Mouse (Mus musculus): ENCODE results near the gene Hmcn1.

Gene Hmcn1

DNA sequence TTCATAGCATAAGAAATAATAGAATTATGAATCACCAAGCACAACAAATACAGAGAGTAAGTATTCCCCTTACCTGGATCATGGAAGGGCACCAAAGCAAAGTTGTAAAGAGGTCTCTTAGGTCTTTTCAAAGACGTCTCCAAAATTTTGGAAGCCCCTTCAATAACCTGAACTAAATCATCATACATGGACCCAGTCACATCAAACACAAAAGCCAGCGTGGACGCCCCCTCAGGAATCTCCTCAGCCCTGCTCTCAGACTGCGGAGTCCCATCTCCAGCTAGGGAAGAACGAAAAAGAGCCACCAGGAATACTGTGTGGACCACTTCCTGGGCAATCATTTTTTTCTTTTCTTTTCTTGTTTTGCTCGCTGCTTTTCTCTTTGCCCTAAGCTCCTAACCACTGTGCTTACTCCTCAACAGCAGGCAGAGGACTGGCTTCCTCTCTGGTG, 499 bp downstream of the Hmcn1 start:
- no peak for DNase-seq (ENCODE audit: low read depth, low spot score)

DNA sequence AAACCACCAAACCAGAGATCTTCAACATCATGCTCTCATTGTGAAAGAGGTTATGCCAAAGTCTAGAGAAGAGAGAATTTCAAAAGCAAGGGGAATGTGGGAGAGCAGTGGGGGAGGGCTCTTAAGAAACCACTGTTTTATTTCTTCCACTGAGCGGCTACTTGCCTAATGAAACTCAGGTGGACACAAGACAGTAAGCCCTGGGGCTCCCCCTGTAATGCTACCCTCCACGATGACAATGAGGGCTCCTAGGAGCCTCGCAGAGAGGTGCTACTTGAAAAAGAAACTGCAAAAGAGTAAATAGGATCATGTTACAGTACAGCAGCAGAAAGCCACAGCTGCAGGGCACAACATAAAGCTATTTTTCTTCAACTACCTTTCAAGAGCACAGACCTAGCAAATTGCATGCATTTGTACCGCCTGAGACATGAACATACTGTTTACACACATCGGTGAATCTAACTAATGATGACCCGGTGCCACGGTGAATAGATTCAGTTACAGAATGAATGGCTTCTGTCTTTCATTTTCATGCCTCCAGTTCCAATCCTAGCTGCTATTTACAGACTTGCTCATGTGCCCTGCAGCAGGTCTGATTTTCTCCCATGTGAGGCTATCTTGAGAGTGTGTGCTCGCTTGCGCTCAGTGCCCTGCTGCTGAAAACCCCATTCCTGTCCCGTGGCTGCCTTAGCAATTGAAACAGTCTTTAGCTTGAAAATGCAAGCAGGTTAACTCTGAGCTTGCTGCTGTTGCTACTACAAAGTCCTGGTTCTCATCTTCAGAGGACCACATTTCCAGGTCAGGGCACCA, 1.3 kb downstream of the Hmcn1 start:
- peak; percentile 9 for DNase-seq (ENCODE audit: low read depth, low spot score)

DNA sequence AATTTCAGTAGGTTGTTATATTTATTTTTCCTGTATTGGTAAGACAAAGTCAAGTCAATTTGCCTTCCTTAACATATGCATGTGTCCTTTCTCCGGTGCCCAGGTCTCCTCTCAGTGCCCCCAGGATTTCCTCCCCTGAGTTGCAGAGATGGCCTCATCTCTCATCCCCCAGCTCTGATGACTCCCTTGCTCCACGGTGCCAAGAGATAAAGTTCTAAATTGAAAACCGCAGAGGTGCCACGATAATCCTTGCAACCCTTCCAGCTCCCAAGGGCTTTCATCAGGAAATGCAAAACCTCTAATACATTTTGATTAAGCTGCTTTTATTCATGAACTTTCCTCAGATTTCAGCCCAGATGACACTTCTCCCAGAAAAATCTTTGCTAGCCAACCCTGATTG, 8.3 kb downstream of the Hmcn1 start:
- DNase-seq (ENCODE audit: low read depth, low spot score): no peak

DNA sequence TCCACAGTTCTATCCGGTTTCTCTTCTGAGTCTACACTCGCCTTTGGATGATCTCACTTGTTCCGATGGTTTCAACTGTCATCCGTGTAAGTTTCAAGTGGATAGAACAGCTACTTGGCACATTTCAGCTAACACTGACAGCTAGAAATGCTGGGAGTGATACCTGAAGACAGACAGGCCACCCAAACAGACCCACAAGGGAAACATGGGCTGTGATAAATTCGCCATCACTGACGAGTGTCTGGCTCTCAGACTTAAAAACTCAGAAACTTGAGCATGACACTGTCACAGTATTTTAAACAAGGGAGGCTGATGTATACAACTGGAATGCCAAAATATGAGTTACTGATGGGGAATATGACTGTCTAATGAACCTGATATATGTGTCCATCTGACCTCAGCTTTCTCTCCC, 9.1 kb downstream of the Hmcn1 start:
- DNase-seq (ENCODE audit: low read depth, low spot score): no peak

DNA sequence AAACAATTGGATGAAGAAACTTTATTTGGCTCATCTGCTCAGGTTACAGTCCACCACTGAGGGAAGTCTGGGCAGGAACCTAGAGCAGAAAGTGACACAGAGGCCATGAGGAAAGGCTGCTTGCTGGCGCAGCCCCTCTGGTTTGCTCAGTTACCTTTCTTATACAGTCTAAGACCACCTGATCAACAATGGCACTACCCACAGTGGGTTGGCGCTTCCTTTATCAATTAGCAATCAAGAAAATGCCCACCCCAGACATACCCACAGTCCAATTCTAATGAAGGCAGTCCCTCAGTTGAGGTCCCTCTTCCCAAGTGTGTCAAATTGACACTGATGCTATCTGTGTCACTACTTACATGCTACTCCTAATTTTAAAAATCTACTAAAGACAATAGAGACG, 14.6 kb downstream of the Hmcn1 start:
- DNase-seq (ENCODE audit: low read depth, low spot score): no peak

DNA sequence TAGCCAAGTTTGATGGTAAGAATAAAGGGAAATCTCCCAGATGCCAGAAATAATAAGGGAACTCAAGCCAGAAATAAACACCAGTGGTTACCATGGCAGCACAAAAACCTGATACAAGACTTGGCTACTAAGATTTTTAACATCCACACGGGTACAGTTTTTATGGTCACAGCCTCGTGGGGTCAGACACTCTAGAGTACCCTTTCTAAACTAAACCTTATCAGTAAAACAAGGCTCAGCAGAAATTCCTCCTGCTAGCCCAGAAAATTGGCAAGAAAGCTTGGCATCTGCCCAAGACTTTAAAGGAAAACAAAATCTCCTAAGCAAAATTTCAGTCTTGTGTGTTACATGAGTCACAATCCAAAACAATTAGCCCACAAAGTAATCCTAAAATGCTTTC, 17.0 kb downstream of the Hmcn1 start:
- DNase-seq (ENCODE audit: low read depth, low spot score): no peak

DNA sequence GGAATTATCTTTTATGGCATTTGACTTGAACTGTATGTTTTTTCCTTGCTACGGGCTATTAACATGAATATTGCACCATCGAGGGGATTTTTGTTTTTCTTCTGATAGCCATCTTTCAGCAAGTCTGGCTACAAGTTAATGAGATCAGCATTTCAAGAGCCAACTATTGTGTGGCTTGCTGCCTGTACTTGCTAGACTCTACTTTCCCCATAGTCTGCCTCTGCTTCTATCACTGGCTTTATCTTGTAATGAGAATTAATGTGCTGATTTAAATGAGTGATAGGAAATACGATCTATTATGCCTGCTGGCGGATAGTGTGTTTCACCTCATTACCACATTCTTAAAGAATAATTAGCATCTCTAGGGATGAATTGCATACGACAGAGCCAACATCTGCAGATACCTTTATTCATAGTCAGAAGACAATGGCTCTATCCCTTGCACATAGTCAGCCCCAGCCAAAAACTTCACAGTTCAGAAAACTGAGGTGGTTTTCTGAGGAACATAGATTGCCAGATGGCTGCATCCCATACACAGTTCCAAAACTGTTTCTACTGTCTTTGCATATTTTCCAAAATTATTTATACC, 33.7 kb downstream of the Hmcn1 start:
- no peak for DNase-seq (ENCODE audit: low read depth, low spot score)

DNA sequence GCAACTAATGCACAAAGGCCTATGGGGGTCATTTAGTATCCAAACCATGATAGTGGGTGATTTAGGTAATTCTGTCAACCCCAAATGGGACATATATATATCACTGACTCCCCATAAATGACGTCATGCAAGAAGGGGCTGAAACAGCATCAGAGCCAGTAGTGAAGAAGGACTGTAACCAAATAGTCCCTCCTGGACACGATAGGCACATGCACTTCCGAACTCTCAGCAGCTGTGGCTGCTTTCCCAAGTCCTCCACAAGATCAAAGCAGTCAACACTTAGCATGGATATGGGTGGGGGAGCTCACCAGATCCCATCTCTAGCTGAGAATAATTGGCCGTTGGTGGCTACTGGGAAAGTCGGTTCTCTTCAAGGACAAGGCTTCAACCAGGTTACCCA, 42.2 kb downstream of the Hmcn1 start:
- DNase-seq (ENCODE audit: low read depth, low spot score): no peak

DNA sequence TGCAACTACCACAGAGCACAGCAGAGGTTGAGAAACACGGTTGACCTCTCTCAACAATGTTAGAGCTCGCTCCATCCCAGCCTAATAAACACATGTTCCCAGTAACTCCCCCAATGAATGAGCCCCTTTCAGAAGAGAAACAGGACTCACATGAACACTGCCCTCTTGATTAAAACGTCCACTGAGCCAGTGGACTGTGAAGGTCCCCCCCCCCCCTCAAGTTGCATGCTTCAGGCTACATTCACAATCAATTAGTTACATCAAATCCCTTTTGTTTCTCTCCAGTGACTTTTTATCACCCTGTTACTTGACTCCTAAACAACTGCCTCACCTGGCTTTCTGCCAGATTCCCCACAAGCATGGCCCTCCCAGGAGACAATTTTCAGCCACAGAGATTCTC, 43.2 kb downstream of the Hmcn1 start:
- DNase-seq (ENCODE audit: low read depth, low spot score): no peak

DNA sequence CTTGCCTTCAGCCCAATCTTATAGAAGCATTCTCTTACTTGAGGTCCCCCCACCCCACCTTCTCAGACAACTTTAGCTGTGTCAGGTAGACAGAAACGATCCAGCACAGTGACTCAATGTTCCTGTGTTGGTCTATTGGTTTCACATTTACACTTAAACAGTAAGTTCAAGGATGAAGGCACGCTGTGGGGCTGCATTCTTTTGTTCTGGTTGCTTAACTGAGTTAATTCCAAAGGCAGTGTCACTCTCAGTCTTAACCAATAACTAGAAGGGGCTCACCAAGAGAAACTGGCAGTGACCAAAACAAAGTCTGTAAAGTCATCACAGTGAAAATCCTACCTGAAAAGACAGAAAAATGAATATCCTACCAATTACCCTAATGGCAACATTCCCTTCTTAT, 44.3 kb downstream of the Hmcn1 start:
- DNase-seq (ENCODE audit: low read depth, low spot score): no peak

DNA sequence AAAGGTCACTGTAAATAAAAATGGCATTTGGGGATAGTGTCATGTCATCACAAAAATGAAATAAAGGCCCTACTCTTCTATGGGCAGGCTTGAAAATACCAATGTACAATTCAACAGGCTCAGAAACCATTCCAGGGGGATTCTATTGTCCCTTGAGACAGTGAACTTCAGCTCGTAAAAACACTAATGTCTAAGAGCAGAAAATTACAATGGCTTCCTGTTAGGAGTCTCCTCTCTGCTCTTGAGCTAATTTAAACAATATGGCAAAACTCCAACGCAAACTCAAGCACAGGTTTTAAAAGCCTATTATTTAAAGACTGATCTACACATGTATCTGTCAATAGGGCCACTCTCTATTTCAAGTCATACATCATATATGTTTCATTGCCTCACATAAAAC, 49.6 kb downstream of the Hmcn1 start:
- DNase-seq (ENCODE audit: low read depth, low spot score): no peak

DNA sequence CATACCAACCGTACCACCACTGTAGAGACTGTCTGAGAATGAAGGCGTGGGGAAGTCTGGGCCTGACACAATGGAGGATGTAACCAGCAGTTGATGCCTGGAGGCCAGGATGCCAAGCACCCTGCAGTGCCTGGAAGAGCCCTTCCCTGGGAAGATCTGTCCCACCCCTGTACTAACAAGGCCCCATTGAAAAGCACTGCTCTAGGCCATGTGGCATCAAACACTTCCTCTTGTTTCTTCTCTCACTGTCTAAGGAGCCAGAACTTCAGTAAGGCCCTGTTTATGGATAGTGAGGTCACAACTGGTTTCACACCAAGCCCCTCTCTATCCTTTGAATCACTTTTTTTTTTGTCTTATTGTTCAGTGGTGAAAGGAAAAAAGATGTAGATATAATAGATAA, 51.1 kb downstream of the Hmcn1 start:
- DNase-seq (ENCODE audit: low read depth, low spot score): no peak

DNA sequence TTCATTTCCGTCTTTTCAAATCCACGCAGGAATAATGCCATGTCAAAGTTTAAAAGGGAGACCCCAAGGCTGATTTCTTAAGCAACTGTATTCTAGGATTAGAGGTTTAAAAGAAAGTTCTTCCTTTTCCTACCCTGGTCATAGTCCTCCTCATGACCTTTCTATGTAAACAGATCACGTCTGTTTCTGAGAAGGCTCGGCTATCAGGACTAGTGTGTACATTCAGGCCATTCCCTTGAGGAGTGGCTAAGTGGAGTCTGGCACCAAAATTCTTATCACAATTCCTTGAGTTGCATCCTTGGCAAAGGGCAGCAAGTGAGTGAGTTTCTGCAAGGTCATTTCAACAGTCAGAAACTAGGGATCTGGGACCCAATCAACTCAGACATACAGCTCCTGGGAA, 56.4 kb downstream of the Hmcn1 start:
- DNase-seq (ENCODE audit: low read depth, low spot score): no peak

DNA sequence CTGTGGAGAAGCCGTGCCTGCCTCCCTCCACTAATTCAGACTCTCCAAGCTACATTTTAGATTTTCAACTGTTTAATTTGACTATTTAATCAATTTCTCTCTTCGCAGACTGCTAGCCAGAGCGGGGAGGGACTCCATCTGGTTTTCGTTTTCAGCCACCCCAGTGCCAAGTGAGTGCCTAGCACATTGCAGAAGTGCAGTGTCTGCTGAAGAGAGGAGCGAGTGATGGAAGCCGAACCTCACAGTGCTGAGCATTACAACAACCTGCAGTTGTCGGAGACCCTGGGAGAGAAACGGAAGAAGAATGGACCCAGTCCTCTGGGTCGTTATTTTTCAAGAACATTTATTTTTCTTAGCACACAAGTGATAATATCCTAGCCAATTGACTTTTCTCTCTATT, 59.6 kb downstream of the Hmcn1 start:
- no peak for DNase-seq (ENCODE audit: low read depth, low spot score)

DNA sequence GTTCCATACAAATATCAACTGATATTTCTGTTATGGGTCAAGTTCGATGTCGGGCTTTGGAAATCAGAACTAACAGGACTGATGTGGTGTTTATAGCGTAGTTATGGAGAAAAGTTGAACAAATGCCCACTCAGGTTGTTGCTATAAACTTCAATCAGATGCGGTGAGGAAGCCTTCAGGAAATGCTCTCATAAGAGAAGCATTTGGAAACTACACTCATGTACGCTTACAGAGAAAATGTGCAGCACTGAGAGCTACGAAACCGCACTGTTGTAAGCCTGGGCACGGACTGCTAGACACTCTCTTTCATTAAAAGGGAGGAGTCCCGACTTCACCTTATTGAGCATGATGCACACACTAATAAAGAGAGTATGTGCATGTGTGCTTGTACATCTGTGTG, 72.4 kb downstream of the Hmcn1 start:
- no peak for DNase-seq (ENCODE audit: low read depth, low spot score)

DNA sequence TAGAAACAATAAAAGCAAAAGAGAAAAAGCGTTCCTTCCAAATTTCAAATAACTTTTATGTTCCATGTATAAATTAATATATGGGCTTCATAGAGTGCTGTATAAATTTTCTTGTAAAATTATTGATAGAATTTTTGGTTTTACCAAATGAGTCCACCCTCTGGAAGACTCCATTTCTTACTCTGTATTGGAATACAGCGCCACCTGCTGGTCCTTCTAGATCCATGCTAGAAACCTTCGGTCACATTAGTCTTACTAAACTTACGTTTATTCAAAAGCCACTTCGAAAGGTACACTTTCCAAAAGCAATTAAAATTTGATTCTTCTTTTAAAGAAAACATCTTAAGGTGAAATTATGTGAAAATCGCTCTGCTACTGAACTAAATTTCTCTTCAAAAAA, 73.0 kb downstream of the Hmcn1 start:
- DNase-seq (ENCODE audit: low read depth, low spot score): peak; percentile 63

DNA sequence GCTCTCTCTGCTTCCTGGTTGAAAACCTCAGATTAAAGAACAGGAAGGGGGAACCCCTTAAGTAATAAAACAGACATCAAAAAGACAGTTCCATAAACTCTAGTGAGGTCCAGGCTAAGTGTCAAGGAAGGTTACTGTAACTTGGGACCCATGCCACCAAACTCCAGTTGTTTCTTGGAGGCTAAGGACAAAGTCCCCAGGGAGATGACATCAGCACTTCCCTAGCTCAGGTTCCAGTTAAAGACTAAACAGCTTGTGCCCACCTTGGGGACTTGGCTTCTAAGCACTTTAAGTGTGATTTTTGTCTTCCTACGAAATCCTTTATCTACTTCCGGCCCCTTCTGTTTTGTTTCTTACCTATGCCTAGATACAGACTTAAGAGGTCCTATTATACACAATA, 78.3 kb downstream of the Hmcn1 start:
- no peak for DNase-seq (ENCODE audit: low read depth, low spot score)

DNA sequence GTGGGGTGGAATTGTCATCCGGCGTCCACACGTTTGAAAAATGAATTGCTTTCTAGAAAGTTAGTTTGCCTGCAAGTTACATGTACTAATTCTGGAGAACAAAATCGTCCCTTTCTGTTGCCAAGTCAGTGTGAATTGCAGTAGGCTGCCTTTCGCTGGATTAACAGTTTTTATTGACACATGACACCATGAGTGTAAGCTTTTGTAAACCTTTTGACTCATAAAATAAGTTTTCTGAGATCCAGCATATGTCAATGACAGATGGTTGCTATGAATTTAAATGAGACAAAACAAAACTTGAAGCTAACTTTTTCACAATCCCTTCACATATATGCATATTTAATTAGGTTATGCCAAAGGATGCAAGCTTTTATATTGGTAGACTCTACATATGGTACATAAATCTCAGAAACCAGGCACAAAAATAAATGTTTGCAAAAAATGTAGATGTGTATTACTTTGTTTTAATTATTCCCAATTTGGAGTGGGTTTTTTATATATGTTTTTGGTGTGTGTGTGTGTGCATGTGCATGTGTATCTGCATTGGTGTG, 79.6 kb downstream of the Hmcn1 start:
- no peak for DNase-seq (ENCODE audit: low read depth, low spot score)

DNA sequence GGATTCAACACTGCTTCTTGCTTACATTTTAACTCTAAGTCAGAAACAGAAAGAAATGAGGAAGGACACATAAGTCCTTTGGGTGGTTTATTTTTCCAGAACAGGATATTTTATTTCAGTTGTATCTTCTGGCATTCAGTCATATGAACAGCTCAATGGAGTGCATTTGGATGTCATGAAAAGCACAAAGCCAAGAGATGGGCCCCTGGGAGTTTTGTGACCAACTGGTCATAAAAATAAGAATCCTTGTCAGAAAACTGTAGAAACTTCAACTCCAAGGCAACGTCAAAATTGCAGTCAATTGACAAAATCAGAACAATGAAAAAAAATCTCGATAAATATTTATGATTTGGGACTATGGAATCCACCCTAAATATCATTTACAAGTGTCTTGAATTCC, 83.6 kb downstream of the Hmcn1 start:
- no peak for DNase-seq (ENCODE audit: low read depth, low spot score)

DNA sequence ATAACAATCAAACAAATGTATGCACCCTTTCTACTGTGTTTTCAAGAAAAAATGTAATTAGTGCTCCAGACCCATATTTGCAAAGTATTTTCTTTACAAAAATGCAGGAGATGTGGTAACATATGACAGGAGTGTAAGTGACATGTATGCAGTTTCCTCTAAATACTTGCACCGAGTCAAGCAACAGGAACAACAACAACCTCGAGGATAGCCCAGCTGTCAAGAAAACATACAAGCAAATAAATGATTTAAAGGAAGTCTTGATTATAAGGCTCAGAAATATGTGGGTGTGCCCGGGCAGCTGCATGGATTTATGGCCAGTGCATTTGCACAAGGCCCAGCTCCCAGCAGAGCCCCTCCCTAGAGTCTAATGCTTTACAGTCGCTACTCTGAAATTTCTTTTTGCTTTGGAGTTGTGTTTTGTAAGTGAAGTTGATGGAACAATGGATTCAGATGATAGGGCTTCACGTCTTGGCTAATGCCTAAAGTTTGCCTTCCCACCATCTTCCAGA, 99.5 kb downstream of the Hmcn1 start:
- DNase-seq (ENCODE audit: low read depth, low spot score): no peak

DNA sequence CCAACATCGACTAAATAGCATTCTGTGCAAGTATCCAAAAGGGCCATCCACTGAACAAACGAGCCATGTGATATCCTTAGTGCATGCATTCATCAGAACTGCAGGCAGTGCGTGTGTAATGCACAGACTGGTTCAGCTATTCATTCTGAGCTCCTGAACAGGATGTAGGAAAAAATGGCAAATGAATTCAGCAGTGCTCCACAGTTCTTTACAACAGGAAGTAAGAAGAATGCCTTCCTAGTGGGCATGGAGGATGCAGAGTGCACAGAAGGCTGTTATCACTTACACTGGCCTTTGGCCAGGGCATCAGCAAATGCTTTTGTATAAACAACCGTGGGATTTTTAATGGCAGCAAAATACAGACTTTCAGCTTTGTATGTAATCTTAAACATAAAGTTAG, 103.2 kb downstream of the Hmcn1 start:
- no peak for DNase-seq (ENCODE audit: low read depth, low spot score)

DNA sequence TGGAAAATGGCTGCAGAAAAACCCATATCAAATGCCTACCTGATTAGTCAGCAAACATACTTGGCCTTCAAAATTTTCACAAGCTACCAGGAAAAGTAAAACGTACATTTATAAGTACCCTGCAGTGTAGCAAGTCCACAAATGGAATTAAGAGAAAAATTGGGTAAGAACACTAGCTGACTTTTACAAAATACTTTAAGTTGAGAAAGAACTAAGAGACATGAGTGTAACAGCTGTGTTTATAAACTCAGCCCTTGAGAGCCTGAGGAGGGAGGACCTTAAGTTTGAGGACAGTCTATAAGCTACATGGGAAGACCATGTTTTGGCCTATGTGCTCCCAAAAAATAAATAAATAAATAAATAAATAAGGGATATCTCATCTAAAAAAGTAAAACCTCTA, 107.0 kb downstream of the Hmcn1 start:
- DNase-seq (ENCODE audit: low read depth, low spot score): no peak

DNA sequence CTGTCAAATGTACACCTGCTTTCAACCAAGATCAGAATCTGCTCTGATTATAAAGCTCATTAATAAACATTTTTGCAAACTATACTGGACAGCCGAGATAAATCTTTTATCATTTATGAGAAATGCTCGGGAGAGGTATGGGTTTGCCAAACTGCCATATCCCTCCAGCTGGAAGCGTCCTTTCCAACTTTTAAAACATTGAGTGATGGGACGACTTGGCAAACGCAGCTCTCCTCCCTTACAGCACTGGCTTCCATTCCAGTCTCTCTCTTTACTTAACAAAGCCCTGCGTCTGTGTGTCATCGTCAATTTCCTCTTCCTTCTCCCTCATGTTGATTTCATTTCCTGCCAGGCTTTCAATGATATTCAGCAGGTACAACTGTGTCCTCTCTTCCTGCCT, 114.8 kb downstream of the Hmcn1 start:
- no peak for DNase-seq (ENCODE audit: low read depth, low spot score)

Data from CD4-positive, CD25-positive, alpha-beta regulatory T cell, adult 2 months (primary cell).